In the genomic region with DNA sequence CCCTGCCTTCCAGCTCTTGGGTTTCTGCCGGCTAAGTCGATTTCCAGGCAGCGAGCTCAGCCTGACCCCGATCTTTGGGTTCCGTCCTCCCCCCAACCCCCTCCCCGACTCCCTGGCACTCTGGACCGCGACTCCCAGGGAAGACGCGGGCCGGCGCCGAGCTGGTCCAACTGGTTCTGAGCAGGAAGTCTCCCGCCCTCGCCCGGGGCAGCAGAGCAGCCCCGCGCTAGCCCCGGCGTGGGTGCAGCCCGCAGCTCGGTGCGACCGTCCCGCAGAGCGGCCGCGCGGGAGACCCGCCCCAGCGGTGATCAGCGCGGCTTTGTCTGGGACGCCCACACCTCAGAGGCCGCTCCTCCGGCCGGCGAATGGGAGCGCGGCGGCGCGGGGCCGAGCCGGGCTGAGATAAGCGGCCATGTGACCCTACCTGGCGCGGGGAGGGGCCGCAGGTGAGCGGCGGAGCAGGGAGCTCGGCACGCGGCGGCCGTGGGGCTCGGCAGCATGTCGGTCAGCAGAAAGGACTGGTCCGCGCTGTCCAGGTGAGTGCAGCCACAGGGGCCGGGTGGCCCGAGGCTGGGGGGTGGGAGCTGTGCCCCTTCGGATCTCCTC, we compare ENCODE assay signal across 9 mouse cellular contexts. TPM values are rescaled to one million over a fixed set of nuclear protein-coding genes. Genes with fewer than 3 reads are reported as not detected.
DNase-seq lines count a peak whose midpoint lies in the region; ATAC-seq and TF ChIP-seq lines count a peak whose summit lies in the region.
"Had no signal": no experiment of that assay in that cellular context is flagged by ENCODE, and none has a peak within 500 bp of the region (broad histone marks: within the 10 kb centered on the region; RNA-seq: fewer than 3 reads in every experiment).

A gene (plus strand): TSS at position 118 of the 606 bp plus-strand sequence.

- H3K27ac ChIP-seq in heart, adult 2 months = no peak within 1 kb of the TSS
- H3K27ac ChIP-seq in cortical plate, adult 2 months (ENCODE audit: insufficient read depth, low read length) = no peak within 1 kb of the TSS
- no peak within 1 kb of the TSS for H3K27ac ChIP-seq in hindbrain, embryonic 14.5 days
- no peak within 1 kb of the TSS for H3K27ac ChIP-seq in liver, embryonic 11.5 days (ENCODE audit: low read depth, low read length)
- H3K27ac ChIP-seq in neural tube, embryonic 12.5 days = no peak within 1 kb of the TSS

- H3K27me3 ChIP-seq in heart, adult 2 months (ENCODE audit: control insufficient read depth, insufficient read depth, low read length) = peaks cover 11% of the 10 kb centered on the region
- H3K27me3 ChIP-seq in hindbrain, embryonic 14.5 days (ENCODE audit: control insufficient read depth, insufficient read depth, low read length) = peaks cover 49% of the 10 kb centered on the region
- peaks cover 62% of the 10 kb centered on the region for H3K27me3 ChIP-seq in liver, embryonic 11.5 days (replicated peaks; ENCODE audit: control insufficient read depth, insufficient read depth, low read length)
- peaks cover 50% of the 10 kb centered on the region for H3K27me3 ChIP-seq in neural tube, embryonic 12.5 days (replicated peaks)

- DNase-seq in heart, adult 2 months = no peak
- no peak for DNase-seq in heart, adult 11 months
- no peak for DNase-seq in hindbrain, embryonic 14.5 days (ENCODE audit: low spot score)
- DNase-seq in liver, embryonic 11.5 days (ENCODE audit: low spot score) = no peak
- DNase-seq in left cerebral cortex, postnatal 14 days (ENCODE audit: low spot score in 2 of 2) = no peak
- no peak for DNase-seq in spleen, postnatal 14 days (ENCODE audit: low spot score in 2 of 2)

- peak within 1 kb of the TSS; percentile 98 for H3K4me2 ChIP-seq in hindbrain, embryonic 14.5 days (replicated peaks)
- peak within 1 kb of the TSS; percentile 85 for H3K4me2 ChIP-seq in liver, embryonic 11.5 days
- H3K4me2 ChIP-seq in neural tube, embryonic 12.5 days (replicated peaks) = peak within 1 kb of the TSS; percentile 99

- H3K4me3 ChIP-seq in heart, adult 2 months = peak within 1 kb of the TSS; percentile 53
- H3K4me3 ChIP-seq in cortical plate, adult 2 months (ENCODE audit: insufficient read depth, low read length) = peak within 1 kb of the TSS; percentile 0; the same call in 1 of the 2 replicates
- H3K4me3 ChIP-seq in hindbrain, embryonic 14.5 days (replicated peaks; ENCODE audit: low read length) = peak within 1 kb of the TSS; percentile 55
- peak within 1 kb of the TSS; percentile 55 for H3K4me3 ChIP-seq in liver, embryonic 11.5 days (ENCODE audit: low read depth, low read length)
- peak within 1 kb of the TSS; percentile 51 for H3K4me3 ChIP-seq in neural tube, embryonic 12.5 days

- H3K9ac ChIP-seq in heart, adult 2 months (ENCODE audit: low read depth, low read length) = peak within 1 kb of the TSS; percentile 49
- peak within 1 kb of the TSS; percentile 65 for H3K9ac ChIP-seq in hindbrain, embryonic 14.5 days
- peak within 1 kb of the TSS; percentile 28; the same call in 1 of the 2 replicates for H3K9ac ChIP-seq in liver, embryonic 11.5 days (ENCODE audit: low read depth, low read length)
- H3K9ac ChIP-seq in neural tube, embryonic 12.5 days = peak within 1 kb of the TSS; percentile 63

- TF ChIP-seq EP300 in heart, adult 2 months (IDR thresholded peaks at IDR 0.05; ENCODE audit: insufficient read depth, low read depth, low read length) = no peak

- peak; percentile 61 for ATAC-seq in hindbrain, embryonic 14.5 days (ENCODE audit: low FRiP score)
- no peak for ATAC-seq in liver, embryonic 11.5 days (replicated peaks; ENCODE audit: low FRiP score)
- peak; percentile 45 for ATAC-seq in neural tube, embryonic 12.5 days (ENCODE audit: low FRiP score, low read depth)

- TF ChIP-seq POLR2A in heart, adult 2 months (IDR thresholded peaks at IDR 0.05; ENCODE audit: insufficient read depth, low read depth, low read length) = no peak
- no peak for TF ChIP-seq POLR2A in cortical plate, adult 2 months (IDR thresholded peaks at IDR 0.05; ENCODE audit: extremely low read depth, insufficient read depth, low read length)

- no peaks in the 10 kb centered on the region for H3K36me3 ChIP-seq in heart, adult 2 months (ENCODE audit: control insufficient read depth, insufficient read depth, low read length)
- no peaks in the 10 kb centered on the region for H3K36me3 ChIP-seq in hindbrain, embryonic 14.5 days (replicated peaks; ENCODE audit: control insufficient read depth, insufficient read depth)
- no peaks in the 10 kb centered on the region for H3K36me3 ChIP-seq in liver, embryonic 11.5 days (ENCODE audit: control insufficient read depth, insufficient read depth, low read length)
- no peaks in the 10 kb centered on the region for H3K36me3 ChIP-seq in neural tube, embryonic 12.5 days

- intact Hi-C loops in heart, adult 2 months (cut with DNase I) = no loop called here
- intact Hi-C loops in left cerebral cortex, postnatal 14 days (cut with DNase I) = no loop called here

- TF ChIP-seq CTCF in heart, adult 2 months (IDR thresholded peaks at IDR 0.05) = no peak
- no peak for TF ChIP-seq CTCF in cortical plate, adult 2 months (IDR thresholded peaks at IDR 0.05; ENCODE audit: extremely low read depth, insufficient read depth, low read length)

- H3K4me1 ChIP-seq in heart, adult 2 months (ENCODE audit: control insufficient read depth, insufficient read depth, low read length) = no peaks in the 10 kb centered on the region; the same call in 1 of the 2 replicates
- no peaks in the 10 kb centered on the region for H3K4me1 ChIP-seq in cortical plate, adult 2 months (ENCODE audit: control insufficient read depth, insufficient read depth, low read length)
- H3K4me1 ChIP-seq in hindbrain, embryonic 14.5 days (replicated peaks; ENCODE audit: control insufficient read depth, insufficient read depth, low read length) = peaks cover 11% of the 10 kb centered on the region
- H3K4me1 ChIP-seq in liver, embryonic 11.5 days (replicated peaks; ENCODE audit: control insufficient read depth, insufficient read depth, low read length) = peaks cover 8% of the 10 kb centered on the region; the same call in 1 of the 2 replicates
- peaks cover 12% of the 10 kb centered on the region for H3K4me1 ChIP-seq in neural tube, embryonic 12.5 days

- WGBS in heart, adult 2 months = 2% methylated on average over 63 of the region's 63 CpGs
- under 1% methylated on average over 63 of the region's 63 CpGs for WGBS in hindbrain, embryonic 14.5 days
- WGBS in liver, embryonic 11.5 days = under 1% methylated on average over 63 of the region's 63 CpGs
- under 1% methylated on average over 63 of the region's 63 CpGs for WGBS in neural tube, embryonic 12.5 days

- no peaks in the 10 kb centered on the region for H3K79me2 ChIP-seq in heart, adult 2 months (replicated peaks; ENCODE audit: control insufficient read depth, insufficient read depth, low read length)

- no peaks in the 10 kb centered on the region for H3K9me3 ChIP-seq in hindbrain, embryonic 14.5 days (ENCODE audit: control insufficient read depth, low read length)
- no peaks in the 10 kb centered on the region for H3K9me3 ChIP-seq in liver, embryonic 11.5 days (ENCODE audit: control insufficient read depth, low read length)
- H3K9me3 ChIP-seq in neural tube, embryonic 12.5 days = no peaks in the 10 kb centered on the region

RNA-seq across cellular contexts. Expression of the gene that starts here (rescaled TPM):
- total RNA-seq in heart, adult 2 months (2021) = 1 to 10 TPM; 7.2 to 7.3 TPM
- 13.2 and 16.2 TPM in 2 replicates for polyA plus RNA-seq in heart, adult 2 months (2012; rRNA removed)
- polyA plus RNA-seq in cortical plate, adult 2 months (2012; rRNA removed) = 2.9 and 3.0 TPM in 2 replicates
- polyA plus RNA-seq in hindbrain, embryonic 14.5 days (2014; fragmentation: Nextera tagmentation; extraction: Ambion mirVana) = 0.23 and 0.51 TPM in 2 replicates
- 0.99 and 1.7 TPM in 2 replicates for polyA plus RNA-seq in liver, embryonic 11.5 days (2014; fragmentation: Nextera tagmentation; extraction: Ambion mirVana)
- polyA plus RNA-seq in neural tube, embryonic 12.5 days (2016; fragmentation: Nextera tagmentation; extraction: Ambion mirVana) = 0.68 and 0.75 TPM in 2 replicates
- total RNA-seq in left cerebral cortex, postnatal 14 days (2021) = under 1 TPM; 0.61 to 0.64 TPM
- total RNA-seq: MEL had no signal

Comparison
In these comparisons a context has a peak if more than half of its experiments do, and no peak if none do; other contexts are left out.
1. RNA of the gene that starts here (total RNA-seq): 7.2 to 7.3 TPM in heart, adult 2 months; 0.61 to 0.64 TPM in left cerebral cortex, postnatal 14 days; every median in the first group is over 4 times any median in the second.
2. Peak in ATAC-seq, H3K4me3 ChIP-seq, H3K9ac ChIP-seq and H3K4me2 ChIP-seq in hindbrain, embryonic 14.5 days; RNA of the gene not detected or under 1 TPM.
3. Peak in ATAC-seq, H3K4me3 ChIP-seq, H3K9ac ChIP-seq and H3K4me2 ChIP-seq in neural tube, embryonic 12.5 days; RNA of the gene not detected or under 1 TPM.
4. H3K4me3 ChIP-seq: peak in every context shown above with its lines; median percentile 55 in hindbrain, embryonic 14.5 days; 55 in liver, embryonic 11.5 days; 53 in heart, adult 2 months; 51 in neural tube, embryonic 12.5 days; 0 in cortical plate, adult 2 months.
5. Peak in every context shown above with its lines, with median percentiles within 50 percentile points of each other: H3K9ac ChIP-seq and H3K4me2 ChIP-seq.